Mouse (Mus musculus) NIH3T3 (cell line): ENCODE measurements around the gene Elf2.

Experiments
- DNase-seq: peaks from one replicate; pipeline ENCODE4 v3.0.0-alpha.2; 2012; ENCODE audit warnings: low read depth

The Elf2 gene

DNA sequence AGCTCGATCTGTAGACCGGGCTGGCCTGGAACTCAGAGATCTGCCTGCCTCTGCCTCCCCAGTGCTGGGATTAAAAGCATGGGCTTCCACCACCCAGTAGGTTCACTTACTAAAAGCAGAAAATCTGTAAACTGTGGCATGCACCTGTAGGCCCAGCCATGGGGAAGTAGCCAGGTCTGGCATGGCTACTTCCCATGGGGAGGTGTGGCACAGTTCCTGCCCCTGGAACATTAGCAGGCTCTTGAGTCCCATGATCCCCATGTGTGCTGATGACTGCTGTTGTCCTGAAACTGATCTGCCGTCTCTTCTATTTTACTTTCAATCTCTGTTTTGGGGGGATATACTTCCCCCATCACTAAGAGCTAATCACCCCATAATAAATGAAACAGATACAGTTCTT, 127.4 kb downstream of the Elf2 start:
- DNase-seq: no peak

DNA sequence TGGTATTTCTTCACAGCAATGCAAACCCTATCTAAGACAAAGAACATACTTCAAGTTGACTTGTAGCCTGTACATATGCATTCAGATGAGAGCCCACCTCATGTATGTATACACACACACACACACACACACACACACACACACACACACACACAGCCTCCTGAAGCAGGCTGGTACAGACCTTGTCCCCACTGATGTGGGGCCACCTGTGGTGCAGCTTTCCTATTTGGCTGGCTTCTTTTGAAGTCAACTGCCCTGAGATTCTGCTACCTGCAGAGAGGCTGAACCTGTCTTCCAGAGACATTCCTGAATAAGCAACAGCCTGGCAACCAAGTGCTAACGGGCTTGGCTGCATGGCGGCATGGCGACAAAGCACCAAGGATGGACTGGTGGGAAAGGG, 130.0 kb downstream of the Elf2 start:
- DNase-seq: no peak

DNA sequence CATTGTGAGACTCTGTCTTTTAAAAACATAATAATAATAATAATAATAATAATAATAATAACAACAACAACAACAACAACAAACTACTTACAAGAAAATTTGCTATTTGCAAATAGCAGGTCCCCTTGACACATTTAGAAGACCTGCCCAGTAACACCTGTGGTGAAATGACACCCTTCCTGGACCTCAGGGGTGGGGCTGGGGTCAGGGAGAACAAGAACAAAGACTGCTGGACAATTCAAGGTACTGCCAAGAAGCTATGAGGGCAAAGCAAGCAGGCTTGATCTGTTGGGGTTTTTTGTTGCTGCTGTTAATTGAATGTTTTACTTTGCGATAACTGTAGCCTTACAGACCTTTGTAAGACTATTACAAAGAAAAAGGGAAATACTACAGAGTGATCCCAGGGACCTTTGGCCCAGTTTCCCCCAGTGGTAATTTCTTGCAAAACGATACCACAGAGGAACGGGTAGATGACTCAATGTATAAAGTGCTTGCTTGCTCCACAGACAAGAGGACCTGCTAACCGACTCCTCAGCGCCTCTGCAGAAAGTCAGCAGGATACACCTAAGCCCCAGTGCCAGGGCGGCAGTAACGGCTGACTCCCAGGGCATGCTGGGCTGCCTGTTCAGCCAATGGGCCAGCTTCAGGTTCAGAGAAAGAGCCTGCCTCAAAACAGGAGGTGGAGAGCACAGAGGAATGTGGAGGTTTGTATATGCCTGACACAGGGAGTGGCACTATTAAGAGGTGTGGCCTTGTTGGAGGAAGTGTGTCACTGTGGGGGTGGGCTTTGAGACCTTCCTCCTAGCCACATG, 130.8 kb downstream of the Elf2 start:
- peak; percentile 62 for DNase-seq

DNA sequence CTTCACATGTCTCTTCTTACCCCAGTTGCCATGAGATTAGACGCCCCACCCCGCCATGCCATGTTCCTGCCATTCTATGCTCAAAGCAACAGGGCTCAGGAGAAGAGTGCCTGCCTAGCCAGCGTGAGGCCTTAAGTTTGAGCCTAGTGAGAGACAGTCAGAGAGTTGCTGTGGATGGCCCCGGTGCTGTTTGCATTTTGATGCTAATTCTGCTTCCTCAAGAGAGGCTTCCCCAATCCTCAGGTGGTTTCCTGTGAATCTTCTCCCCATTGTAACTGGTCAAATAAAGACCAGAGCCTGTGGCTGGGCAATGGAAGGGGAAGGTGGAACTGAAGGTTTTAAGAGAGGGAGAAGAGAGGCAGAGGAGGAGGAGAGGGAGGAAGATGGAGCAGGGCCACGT, 131.8 kb downstream of the Elf2 start:
- DNase-seq: no peak

DNA sequence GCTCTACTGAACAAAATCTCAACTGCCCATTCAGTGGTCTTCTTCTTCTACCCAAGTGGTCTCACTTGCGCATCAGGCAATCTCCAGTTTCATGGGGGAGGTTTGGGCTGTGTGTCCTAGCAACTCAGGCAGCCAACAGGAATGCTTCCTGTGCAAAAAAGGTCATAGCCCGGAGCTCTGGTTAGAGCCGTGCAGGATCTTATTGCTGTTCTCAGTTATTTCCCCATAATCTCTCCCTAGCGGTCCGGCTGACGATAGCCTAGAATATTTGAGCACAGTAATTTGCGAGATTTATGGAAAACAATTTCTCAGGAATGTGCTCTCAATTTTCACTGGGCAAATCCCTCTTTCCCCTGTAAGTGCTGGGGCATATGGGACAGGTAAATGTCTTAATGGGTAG, 133.9 kb downstream of the Elf2 start:
- no peak for DNase-seq

DNA sequence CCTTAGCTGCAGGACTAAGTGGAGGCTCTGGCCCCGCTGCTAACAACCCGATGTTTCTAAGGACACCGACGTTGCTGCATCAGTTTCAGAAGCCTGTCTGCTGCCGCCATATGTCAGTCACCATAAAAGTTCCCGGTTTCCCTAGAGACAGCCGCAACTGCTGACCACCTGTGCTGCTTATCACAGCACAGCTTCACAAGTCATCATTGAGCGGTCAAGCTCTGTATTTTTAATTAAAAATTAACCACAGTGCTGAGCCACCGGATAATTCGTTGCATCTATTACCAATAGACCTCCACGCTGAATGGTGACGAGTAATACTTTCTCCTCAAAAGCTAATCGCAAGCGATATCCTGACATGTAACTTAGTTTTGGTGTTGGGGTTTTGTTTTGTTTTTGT, 135.6 kb downstream of the Elf2 start:
- no peak for DNase-seq

DNA sequence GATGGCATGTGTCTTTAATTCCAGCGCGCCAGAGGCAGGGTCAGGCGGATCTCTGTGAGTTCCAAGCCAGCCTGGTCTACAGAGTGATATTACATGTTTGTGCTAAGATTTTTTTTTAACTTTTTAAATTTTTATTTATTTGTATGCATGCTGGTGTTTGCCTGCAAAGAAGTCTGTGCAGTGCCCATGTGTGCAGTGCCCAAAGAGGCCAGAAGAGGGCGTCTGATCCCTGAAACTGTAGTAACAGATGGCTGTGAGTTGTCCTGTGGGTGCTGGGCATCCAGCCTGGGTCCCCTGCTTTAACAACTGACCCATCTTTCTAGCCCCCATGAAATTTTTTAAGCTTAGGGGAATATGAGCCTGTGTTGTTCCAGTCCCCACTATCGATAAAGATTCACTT, 136.0 kb downstream of the Elf2 start:
- DNase-seq: no peak

DNA sequence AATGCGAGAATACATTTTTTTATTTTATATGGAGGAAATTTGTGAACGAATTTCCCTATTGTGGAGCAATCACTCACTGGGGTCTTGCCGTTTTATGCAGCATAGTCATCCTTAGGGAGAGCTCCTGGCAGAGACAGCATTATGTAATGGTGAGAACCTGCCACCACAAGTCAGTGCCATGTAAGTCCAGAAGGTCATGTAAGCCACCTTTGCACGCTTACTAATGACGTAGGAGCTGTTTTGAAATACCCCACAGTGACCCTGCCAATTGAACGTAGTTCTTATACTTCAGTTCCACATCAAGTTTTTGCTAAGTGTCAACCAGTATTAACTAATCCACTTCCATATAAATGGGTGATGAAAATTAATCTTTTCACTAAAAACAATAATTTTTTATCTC, 136.6 kb downstream of the Elf2 start:
- no peak for DNase-seq
